Mouse (Mus musculus) layer of hippocampus, adult 11-12 months (tissue): Measurements from ENCODE around the gene Nrarp.

Experiments
- DNase-seq: peaks from one replicate; pipeline ENCODE4 v3.0.0; 2022; ENCODE audit warnings: low spot score

The Nrarp gene

GRCm38 (mm10) chr2:25174866-25175689 lies 5.5 kb upstream of the Nrarp start:
- DNase-seq: no peak

- no peak for DNase-seq
Observed at GRCm38 (mm10) chr2:25175690-25176078, 4.9 kb upstream of the Nrarp start.

GRCm38 (mm10) chr2:25176573-25176972 lies 4.0 kb upstream of the Nrarp start:
- DNase-seq: no peak

- DNase-seq: no peak
Observed at GRCm38 (mm10) chr2:25177076-25177475, 3.5 kb upstream of the Nrarp start.

- no peak for DNase-seq
Observed at GRCm38 (mm10) chr2:25177685-25178084, 2.9 kb upstream of the Nrarp start.

- DNase-seq: peak; percentile 62
Observed at GRCm38 (mm10) chr2:25178285-25178972, 2.1 kb upstream of the Nrarp start.

GRCm38 (mm10) chr2:25179566-25180217 lies 866 bp upstream of the Nrarp start:
- DNase-seq: no peak

- no peak for DNase-seq
Observed at GRCm38 (mm10) chr2:25180973-25181890, 674 bp downstream of the Nrarp start.

GRCm38 (mm10) chr2:25181891-25182397 lies 1.4 kb downstream of the Nrarp start:
- DNase-seq: no peak

- DNase-seq: no peak
Observed at GRCm38 (mm10) chr2:25182664-25183063, 2.1 kb downstream of the Nrarp start.

DNA sequence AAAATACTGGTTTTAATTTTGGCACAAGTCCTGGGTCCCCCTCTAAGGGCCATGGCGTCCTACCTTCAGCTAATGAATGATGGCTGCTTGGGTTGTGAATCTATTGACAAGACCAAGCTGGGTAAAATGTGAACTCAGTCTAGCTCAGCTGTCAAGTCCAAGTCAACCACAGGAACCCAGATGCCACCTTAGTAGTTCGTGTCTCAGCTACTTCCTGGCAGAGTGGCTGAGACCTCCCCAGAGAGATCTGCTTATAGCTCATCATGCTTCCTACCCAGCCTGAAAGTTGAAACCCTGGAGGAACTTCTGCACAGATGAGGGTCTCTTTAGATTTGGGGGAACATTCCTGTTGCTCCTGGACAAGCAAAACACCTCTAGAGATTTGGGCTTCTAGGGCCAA lies 2.8 kb downstream of the Nrarp start:
- no peak for DNase-seq

DNA sequence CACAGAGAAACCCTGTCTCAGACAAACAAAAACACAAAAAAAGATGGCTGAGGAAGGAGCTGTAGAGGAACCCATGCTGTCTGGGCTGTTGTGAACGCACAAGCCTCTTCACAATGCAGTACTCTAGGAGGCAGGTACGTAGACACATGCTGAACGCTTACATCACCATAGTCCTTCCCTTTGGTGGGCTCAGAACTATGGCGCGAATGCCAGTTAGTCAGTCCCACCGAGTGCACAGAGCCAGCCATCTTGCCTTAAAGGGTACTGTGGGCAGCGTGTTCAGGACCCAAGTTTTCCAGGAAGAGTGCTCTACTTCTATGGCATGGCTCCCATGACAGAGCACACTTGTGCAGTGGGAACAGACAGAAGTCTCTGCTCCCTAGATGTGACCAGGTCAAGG lies 3.9 kb downstream of the Nrarp start:
- no peak for DNase-seq

DNA sequence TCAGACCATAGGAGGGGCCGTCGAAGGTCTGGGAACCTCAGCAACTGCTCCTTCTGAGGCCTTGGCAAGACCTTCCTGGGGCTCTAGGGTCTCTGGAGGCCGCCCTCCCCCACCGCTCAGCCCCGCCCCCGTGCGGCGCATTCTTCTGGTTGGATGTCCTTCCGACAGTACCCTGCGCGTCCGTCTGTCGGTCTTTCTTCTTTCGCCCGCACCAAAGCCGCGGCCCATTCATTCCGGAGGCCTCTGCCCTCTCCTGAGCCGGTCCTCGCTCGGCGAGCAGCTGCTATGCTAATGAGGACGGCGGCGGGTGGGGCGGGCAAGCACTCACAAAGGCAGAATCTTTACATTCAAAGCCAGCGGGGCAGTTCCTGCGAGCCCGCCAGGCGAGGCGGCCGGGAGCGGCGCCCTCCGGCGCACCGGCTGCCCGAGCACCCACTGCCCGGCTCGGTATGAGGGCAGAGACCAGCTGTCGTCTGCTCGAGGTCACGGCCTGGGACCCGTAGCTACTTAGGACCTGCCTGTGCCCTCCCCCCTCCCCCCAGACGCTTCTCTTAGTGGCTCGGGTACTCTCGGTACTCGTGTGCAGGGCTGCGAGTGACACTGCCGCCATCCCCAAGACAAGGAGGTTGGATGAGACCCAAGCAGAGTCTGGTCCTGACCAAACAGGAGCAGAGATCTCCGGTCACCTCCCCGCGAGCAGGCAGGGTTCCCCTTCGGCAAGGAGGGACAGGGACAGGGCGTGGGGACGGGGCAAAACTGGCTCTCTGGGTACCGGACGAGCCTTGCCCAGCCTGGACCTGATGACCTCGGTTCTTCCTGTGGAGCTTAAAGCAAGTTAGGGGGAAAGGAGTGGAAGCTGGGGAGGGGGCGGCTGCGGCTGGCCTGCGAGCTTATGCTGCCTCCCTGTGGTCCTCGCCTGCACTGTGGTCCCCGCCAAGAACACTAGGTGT lies 5.3 kb downstream of the Nrarp start:
- peak; percentile 43 for DNase-seq

DNA sequence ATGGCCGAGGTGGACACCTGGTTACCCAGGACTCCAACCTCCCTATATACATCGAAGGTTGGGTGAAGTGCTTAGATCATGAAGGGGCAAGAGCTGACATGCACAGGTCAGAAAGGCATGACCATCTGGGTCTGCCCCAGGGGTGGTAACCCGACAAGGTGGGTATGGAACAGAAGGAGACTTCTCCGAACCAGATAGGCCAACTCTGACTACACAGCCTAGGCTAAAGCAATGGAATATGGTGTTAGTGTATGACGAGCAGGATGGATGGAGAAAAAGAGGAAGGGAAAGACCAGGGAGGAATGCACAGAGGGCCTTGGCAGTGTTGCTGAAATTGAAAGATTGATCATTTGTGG lies 6.0 kb downstream of the Nrarp start:
- no peak for DNase-seq

- DNase-seq: no peak
Observed at GRCm38 (mm10) chr2:25187841-25188240, 7.3 kb downstream of the Nrarp start.

GRCm38 (mm10) chr2:25193330-25193770 lies 12.8 kb downstream of the Nrarp start:
- DNase-seq: peak; percentile 88

- no peak for DNase-seq
Observed at GRCm38 (mm10) chr2:25194006-25194405, 13.4 kb downstream of the Nrarp start.

DNA sequence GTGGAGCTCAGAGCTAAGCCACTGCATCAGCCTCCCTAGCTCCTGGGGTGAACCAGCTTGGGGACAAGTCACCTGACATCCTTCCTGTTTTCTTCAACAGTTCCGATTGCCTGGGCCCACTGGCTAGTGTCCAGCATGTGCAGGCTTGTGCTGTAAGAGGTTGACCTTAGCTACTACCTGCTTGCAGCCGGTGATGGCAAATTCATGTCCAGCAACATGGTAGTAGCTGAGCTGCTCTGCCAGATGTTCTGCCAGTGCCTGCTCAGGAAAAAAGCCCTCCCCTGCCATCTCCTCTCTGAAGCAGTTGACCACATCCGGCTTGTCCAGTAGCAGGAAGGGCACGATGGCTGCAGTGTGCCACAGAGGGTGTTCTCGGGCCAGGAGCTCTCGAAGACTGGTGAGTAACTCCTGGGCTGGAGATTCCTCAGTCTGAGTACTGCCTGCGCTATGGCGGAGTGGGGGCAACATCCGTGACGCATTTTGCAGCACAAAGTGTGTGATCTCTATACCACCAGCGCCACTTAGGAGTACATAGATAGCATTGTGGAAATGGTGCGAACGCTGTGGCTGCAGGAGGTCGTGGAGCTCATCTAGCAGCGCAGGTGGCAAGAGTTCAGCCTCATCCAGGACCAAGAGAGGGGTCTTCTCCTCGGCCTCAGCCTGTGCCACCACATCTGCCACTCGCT lies 14.1 kb downstream of the Nrarp start:
- DNase-seq: no peak

DNA sequence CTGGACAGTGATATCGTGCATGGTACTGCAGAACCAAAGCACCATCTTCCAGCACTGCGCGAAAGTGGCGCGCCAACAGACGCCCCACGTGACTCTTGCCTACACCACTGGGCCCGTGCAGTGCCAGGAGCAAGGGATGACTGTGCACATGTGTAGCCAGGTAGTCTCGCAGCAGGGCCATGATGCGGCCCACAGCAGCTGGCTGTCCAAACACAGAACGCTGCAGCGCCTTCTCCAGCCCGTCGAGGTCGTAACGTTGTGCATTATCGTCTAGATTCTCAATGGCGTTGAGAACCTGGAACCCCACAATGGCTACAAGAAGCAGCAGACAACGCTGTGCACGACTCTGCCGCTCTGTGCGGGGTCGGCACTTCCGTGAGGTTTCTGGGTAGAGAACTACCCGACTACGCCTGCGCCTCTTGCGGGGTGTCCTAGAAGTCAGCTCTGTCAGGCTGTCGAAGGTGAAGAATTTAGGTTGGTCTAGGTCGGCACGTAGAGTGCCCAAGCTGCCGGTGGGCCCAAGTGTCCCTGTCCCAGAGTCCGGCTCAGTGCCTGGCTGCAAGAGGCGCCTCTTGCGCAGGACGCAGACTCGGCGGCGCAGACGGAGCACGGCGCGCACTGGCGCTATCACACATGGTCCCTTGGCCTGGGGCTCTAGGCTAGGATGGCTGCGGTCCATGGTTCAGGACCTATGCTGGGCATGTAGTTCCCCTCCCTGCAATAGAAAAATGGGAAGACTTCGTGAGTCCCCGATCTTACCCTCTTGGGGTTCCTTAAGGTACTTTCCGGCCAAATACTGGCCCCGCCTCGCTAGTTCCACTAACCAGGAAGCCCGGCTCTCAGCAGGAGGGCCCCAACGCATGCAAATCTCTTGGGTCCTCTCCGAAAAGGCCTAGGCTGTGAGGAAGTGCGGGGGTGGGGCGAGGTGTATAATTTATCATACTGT lies 14.9 kb downstream of the Nrarp start:
- no peak for DNase-seq
